Mouse (Mus musculus): ENCODE results near the gene Fpgs. TPM values are rescaled to one million over a fixed set of nuclear protein-coding genes. Genes with fewer than 3 reads are reported as not detected.

Gene Fpgs
- polyA plus RNA-seq, 1 experiment from 2014 or later: 25.9 TPM

- Histone ChIP-seq H3K9me3 (no peaks in the 10 kb centered on the region), H3K36me3 (peaks cover 12% of the 10 kb centered on the region), H3K4me1 (replicated peaks) (peaks cover 75% of the 10 kb centered on the region), H3K27ac (peak overlapping the region; percentile 67; the same call in 1 of the 2 replicates), H3K27me3 (ENCODE audit: insufficient read depth, poor library complexity, severe bottlenecking) (no peaks in the 10 kb centered on the region), H3K4me3 (no peak overlapping the region)
- DNase-seq (ENCODE audit: low spot score): no peak
- 81% methylated on average over 5 of the region's 5 CpGs for WGBS
Measured at GRCm38 (mm10) chr2:32633660-32634059, 70.3 kb downstream of the Fpgs start.

MicroRNAs encoded within 50 kb of the gene (microRNA counts, 519-probe panel; counts per million panel counts)
- microRNA mmu-miR-1954 (1,255 counts per million, percentile 77 among the panel's probes with 10 or more counts), microRNA mmu-miR-2861 (1,255 counts per million, percentile 77 among the panel's probes with 10 or more counts)

Other genes with a start within 250 kb of the Fpgs start
- 10.9 and 11.0 TPM in 2 replicates for gene Fam102a, start 168.8 kb downstream of the Fpgs start, polyA plus RNA-seq (2016; fragmentation: Nextera tagmentation; extraction: Ambion mirVana)
- 116 and 131 TPM in 2 replicates for gene Dpm2, start 133.3 kb downstream of the Fpgs start, polyA plus RNA-seq (2016; fragmentation: Nextera tagmentation; extraction: Ambion mirVana)
- 1.6 and 2.5 TPM in 2 replicates for gene Pip5kl1, start 129.3 kb downstream of the Fpgs start, polyA plus RNA-seq (2016; fragmentation: Nextera tagmentation; extraction: Ambion mirVana)
- gene 9430097D07Rik, start 128.5 kb downstream of the Fpgs start, polyA plus RNA-seq (2016; fragmentation: Nextera tagmentation; extraction: Ambion mirVana): 0.11 and 0.39 TPM in 2 replicates
- gene St6galnac4, start 117.0 kb downstream of the Fpgs start, polyA plus RNA-seq (2016; fragmentation: Nextera tagmentation; extraction: Ambion mirVana): 19.8 and 21.0 TPM in 2 replicates
- 12.7 and 14.1 TPM in 2 replicates for gene St6galnac6, start 104.4 kb downstream of the Fpgs start, polyA plus RNA-seq (2016; fragmentation: Nextera tagmentation; extraction: Ambion mirVana)
- gene Ak1, start 82.4 kb downstream of the Fpgs start, polyA plus RNA-seq (2016; fragmentation: Nextera tagmentation; extraction: Ambion mirVana): 26.9 and 37.6 TPM in 2 replicates
- 28.8 and 35.8 TPM in 2 replicates for gene Eng, start 57.5 kb downstream of the Fpgs start, polyA plus RNA-seq (2016; fragmentation: Nextera tagmentation; extraction: Ambion mirVana)
- gene Cdk9, start 8.9 kb upstream of the Fpgs start, polyA plus RNA-seq (2016; fragmentation: Nextera tagmentation; extraction: Ambion mirVana): 121 and 125 TPM in 2 replicates
- gene Sh2d3c, start 16.9 kb upstream of the Fpgs start, polyA plus RNA-seq (2016; fragmentation: Nextera tagmentation; extraction: Ambion mirVana): 27.6 and 39.1 TPM in 2 replicates
- gene 6330409D20Rik, start 36.9 kb upstream of the Fpgs start, polyA plus RNA-seq (2016; fragmentation: Nextera tagmentation; extraction: Ambion mirVana): 1.3 and 1.7 TPM in 2 replicates
- 56.9 and 61.6 TPM in 2 replicates for gene Tor2a, start 53.1 kb upstream of the Fpgs start, polyA plus RNA-seq (2016; fragmentation: Nextera tagmentation; extraction: Ambion mirVana)
- gene Ttc16, start 71.5 kb upstream of the Fpgs start, polyA plus RNA-seq (2016; fragmentation: Nextera tagmentation; extraction: Ambion mirVana): 0.31 and 0.73 TPM in 2 replicates
- 5.7 and 7.2 TPM in 2 replicates for gene Ptrh1, start 71.6 kb upstream of the Fpgs start, polyA plus RNA-seq (2016; fragmentation: Nextera tagmentation; extraction: Ambion mirVana)
- gene Cfap157, start 80.3 kb upstream of the Fpgs start, polyA plus RNA-seq (2016; fragmentation: Nextera tagmentation; extraction: Ambion mirVana): 1.1 and 1.2 TPM in 2 replicates
- gene Stxbp1, start 143.1 kb upstream of the Fpgs start, polyA plus RNA-seq (2016; fragmentation: Nextera tagmentation; extraction: Ambion mirVana): 40.1 and 63.3 TPM in 2 replicates
- gene Fam129b, start 172.0 kb upstream of the Fpgs start, polyA plus RNA-seq (2016; fragmentation: Nextera tagmentation; extraction: Ambion mirVana): 34.3 and 36.1 TPM in 2 replicates

Measured in hindbrain, embryonic 10.5 days (tissue).